Mouse (Mus musculus) layer of hippocampus, adult 2 months (tissue): ENCODE data around the gene Fam163b. TPM values are rescaled to one million over a fixed set of nuclear protein-coding genes. Genes with fewer than 3 reads are reported as not detected.
A peak's percentile ranks its signal among the peaks of the same experiment; 100 is the strongest.

Experiments
- DNase-seq, 2 experiments: peaks; one replicate each; pipeline ENCODE4 v3.0.0; 2022; ENCODE audit warnings: low spot score in 2 of 2
- H3K27ac ChIP-seq: fragments of 200-600 bp; 2 replicates; pipeline ENCODE4 v1.8.1; 2022
- H3K4me3 ChIP-seq: fragments of 200-600 bp; 2 replicates; pipeline ENCODE4 v1.8.1; 2022; ENCODE audit warnings: mild to moderate bottlenecking
- CTCF ChIP-seq: fragments of 200-600 bp; conservative IDR thresholded peaks from 2 replicates; pipeline ENCODE4 v1.8.1; 2022; ENCODE audit warnings: antibody characterized with exemption, mild to moderate bottlenecking, moderate library complexity
- total RNA-seq, 2 experiments: library from RNA; stranded (reverse); gene quantifications; 2 replicates each; pipeline ENCODE4 v1.2.3; 2021

The Fam163b gene
- total RNA-seq, 2 experiments from 2014 or later = 132 to 144 TPM

GRCm38 (mm10) chr2:27096341-27096981 lies 45.8 kb downstream of the Fam163b start:
- no peak for DNase-seq
- no peak for TF ChIP-seq CTCF
- Histone ChIP-seq H3K27ac (peak overlapping the region; percentile 67; the same call in 1 of the 2 replicates), H3K4me3 (no peak overlapping the region)

- DNase-seq = no peak
- H3K4me3 ChIP-seq = no peak overlapping the region
- no peak for TF ChIP-seq CTCF
- H3K27ac ChIP-seq = no peak overlapping the region
Measured at GRCm38 (mm10) chr2:27095178-27095577, 47.1 kb downstream of the Fam163b start.

GRCm38 (mm10) chr2:27089238-27089637 lies 53.1 kb downstream of the Fam163b start:
- no peak for TF ChIP-seq CTCF
- H3K4me3 ChIP-seq = no peak overlapping the region
- H3K27ac ChIP-seq = no peak overlapping the region
- no peak for DNase-seq

GRCm38 (mm10) chr2:27088700-27089099 lies 53.6 kb downstream of the Fam163b start:
- DNase-seq = no peak
- Histone ChIP-seq H3K27ac (peak overlapping the region; percentile 51; the same call in 1 of the 2 replicates), H3K4me3 (no peak overlapping the region)
- no peak for TF ChIP-seq CTCF

- H3K4me3 ChIP-seq = no peak overlapping the region
Measured at GRCm38 (mm10) chr2:27088071-27088644, 54.1 kb downstream of the Fam163b start.

GRCm38 (mm10) chr2:27087581-27087980 lies 54.7 kb downstream of the Fam163b start:
- no peak overlapping the region for H3K27ac ChIP-seq
- TF ChIP-seq CTCF = no peak
- no peak overlapping the region for H3K4me3 ChIP-seq
- no peak for DNase-seq

More at GRCm38 (mm10) chr2:27088071-27088644, 54.1 kb downstream of the Fam163b start:
- TF ChIP-seq CTCF = no peak
- DNase-seq = no peak
- peak overlapping the region; percentile 51; the same call in 1 of the 2 replicates for H3K27ac ChIP-seq

GRCm38 (mm10) chr2:27086483-27087010 lies 55.7 kb downstream of the Fam163b start:
- no peak for TF ChIP-seq CTCF

GRCm38 (mm10) chr2:27085801-27086200 lies 56.5 kb downstream of the Fam163b start:
- DNase-seq = no peak
- Histone ChIP-seq H3K4me3 (no peak overlapping the region), H3K27ac (no peak overlapping the region)
- no peak for TF ChIP-seq CTCF

More at GRCm38 (mm10) chr2:27086483-27087010, 55.7 kb downstream of the Fam163b start:
- no peak for DNase-seq
- Histone ChIP-seq H3K27ac (no peak overlapping the region), H3K4me3 (no peak overlapping the region)

GRCm38 (mm10) chr2:27084963-27085362 lies 57.3 kb downstream of the Fam163b start:
- no peak for TF ChIP-seq CTCF
- DNase-seq = no peak
- H3K4me3 ChIP-seq = no peak overlapping the region
- no peak overlapping the region for H3K27ac ChIP-seq

- H3K4me3 ChIP-seq = no peak overlapping the region
- DNase-seq = no peak
- no peak overlapping the region for H3K27ac ChIP-seq
- TF ChIP-seq CTCF = no peak
Measured at GRCm38 (mm10) chr2:27083761-27084475, 58.4 kb downstream of the Fam163b start.

- DNase-seq = no peak
- Histone ChIP-seq H3K27ac (peak overlapping the region; percentile 8; the same call in 1 of the 2 replicates), H3K4me3 (peak overlapping the region; percentile 23)
- TF ChIP-seq CTCF = no peak
Measured at GRCm38 (mm10) chr2:27079649-27080048, 62.6 kb downstream of the Fam163b start.

- H3K27ac ChIP-seq = peak within 1 kb of the TSS; percentile 8; the same call in 1 of the 2 replicates
- peak; percentile 20 for TF ChIP-seq CTCF
- peak within 1 kb of the TSS; percentile 23 for H3K4me3 ChIP-seq
- peak; percentile 46 to 59 for DNase-seq
Measured at GRCm38 (mm10) chr2:27079152-27079584, 63.1 kb downstream of the Fam163b start, which contains the start of gene Adamtsl2. Gene Adamtsl2, plus strand, starts transcription at chr2:27079379.

- H3K27ac ChIP-seq = no peak overlapping the region
- no peak overlapping the region for H3K4me3 ChIP-seq
- DNase-seq = no peak
- no peak for TF ChIP-seq CTCF
Measured at GRCm38 (mm10) chr2:27078312-27078711, 64.0 kb downstream of the Fam163b start.
